Mouse (Mus musculus) heart, postnatal 36 days (tissue): ENCODE measurements around the gene Thra. TPM values are rescaled to one million over a fixed set of nuclear protein-coding genes. Genes with fewer than 3 reads are reported as not detected.

ENCODE experiments used
- DNase-seq, 2 experiments: peaks; one replicate each; pipeline ENCODE4 v3.0.0; 2021 to 2022
- intact Hi-C: fragments of 180-260 bp; cut with DNase I; formaldehyde crosslinking; loops from one replicate; pipeline ENCODE4 v1.15.1; 2025
- total RNA-seq, 2 experiments: library from RNA; stranded (reverse); gene quantifications; 2 replicates each; pipeline ENCODE4 v1.2.3; 2021

The Thra gene
- total RNA-seq, 2 experiments from 2014 or later = 100 to 111 TPM

- intact Hi-C loops = loop anchor here (2.0 kb wide), 1 partner anchor 40 kb away; no protein-coding TSS in a partner anchor
- peak; percentile 87 to 88 for DNase-seq
These were observed 48.2 kb downstream of the Thra start for GRCm38 (mm10) chr11:98788550-98789218.

GRCm38 (mm10) chr11:98789219-98789807 is 48.9 kb downstream of the Thra start:
- DNase-seq = no peak

GRCm38 (mm10) chr11:98789824-98790223 is 49.4 kb downstream of the Thra start:
- no peak for DNase-seq
- intact Hi-C loops = loop anchor here (2.0 kb wide), 2 partner anchors 39 to 117 kb away; partner anchors contain the start of gene Cdc6

More at GRCm38 (mm10) chr11:98789219-98789807, 48.9 kb downstream of the Thra start:
- intact Hi-C loops = loop anchor here (2.0 kb wide), 1 partner anchor 39 kb away; no protein-coding TSS in a partner anchor

- no peak for DNase-seq
- intact Hi-C loops = loop anchor here (2.0 kb wide), 1 partner anchor 116 kb away; the partner anchor contains the start of gene Cdc6
These were observed 50.3 kb downstream of the Thra start for GRCm38 (mm10) chr11:98790631-98791205.

- no peak for DNase-seq
- intact Hi-C loops = loop anchor here (2.0 kb wide), 1 partner anchor 115 kb away; the partner anchor contains the start of gene Cdc6
These were observed 51.0 kb downstream of the Thra start for GRCm38 (mm10) chr11:98791448-98791847.

- intact Hi-C loops = no loop called here
- no peak for DNase-seq
These were observed 51.6 kb downstream of the Thra start for GRCm38 (mm10) chr11:98792081-98792480.

- DNase-seq = peak in 1 of 2 experiments; percentile 75
- intact Hi-C loops = loop anchor here (2.0 kb wide), 1 partner anchor 14 kb away; no protein-coding TSS in a partner anchor
These were observed 54.1 kb downstream of the Thra start for GRCm38 (mm10) chr11:98794469-98795014.

GRCm38 (mm10) chr11:98795015-98795713 is 54.7 kb downstream of the Thra start, which contains the start of gene Msl1:
TSS of gene Msl1 (plus strand) at chr11:98795516.
- intact Hi-C loops = loop anchor here (2.0 kb wide), 1 partner anchor 14 kb away; no protein-coding TSS in a partner anchor
- DNase-seq = peak; percentile 86 to 93

- intact Hi-C loops = loop anchor here (2.0 kb wide), 1 partner anchor 13 kb away; no protein-coding TSS in a partner anchor
- peak; percentile 50 to 74 for DNase-seq
These were observed 55.5 kb downstream of the Thra start for GRCm38 (mm10) chr11:98795714-98796514.

GRCm38 (mm10) chr11:98796515-98797216 is 56.2 kb downstream of the Thra start:
- intact Hi-C loops = no loop called here
- DNase-seq = peak; percentile 65 to 75

GRCm38 (mm10) chr11:98797306-98797705 is 56.9 kb downstream of the Thra start:
- peak; percentile 21 to 27 for DNase-seq
- intact Hi-C loops = no loop called here

GRCm38 (mm10) chr11:98797909-98798308 is 57.5 kb downstream of the Thra start:
- intact Hi-C loops = no loop called here
- no peak for DNase-seq

- intact Hi-C loops = no loop called here
- no peak for DNase-seq
These were observed 64.2 kb downstream of the Thra start, which contains the start of gene Casc3 for GRCm38 (mm10) chr11:98804605-98805004. TSS of gene Casc3 (plus strand) at chr11:98804905.

GRCm38 (mm10) chr11:98808417-98808816 is 68.0 kb downstream of the Thra start:
- no peak for DNase-seq
- intact Hi-C loops = loop anchor here (2.0 kb wide), 1 partner anchor 14 kb away; the partner anchor contains the start of gene Msl1

- intact Hi-C loops = loop anchor here (2.0 kb wide), 2 partner anchors 15 to 19 kb away; partner anchors contain the start of gene Msl1
These were observed 69.2 kb downstream of the Thra start for GRCm38 (mm10) chr11:98809457-98810290.

GRCm38 (mm10) chr11:98810686-98811085 is 70.2 kb downstream of the Thra start:
- no peak for DNase-seq
- intact Hi-C loops = loop anchor here (2.0 kb wide), 1 partner anchor 18 kb away; no protein-coding TSS in a partner anchor

More at GRCm38 (mm10) chr11:98809457-98810290, 69.2 kb downstream of the Thra start:
- peak; percentile 97 for DNase-seq

- intact Hi-C loops = no loop called here
- no peak for DNase-seq
These were observed 76.3 kb downstream of the Thra start for GRCm38 (mm10) chr11:98816706-98817239.
